Mouse (Mus musculus) liver, embryonic 14.5 days (tissue): ENCODE data around the gene Ccdc24.

Source experiments
- CTCF ChIP-seq: IDR thresholded peaks from 2 replicates; pipeline ENCODE4 v1.5.1; 2016; ENCODE audit warnings: antibody characterized with exemption, low read depth, control low read depth
- EP300 ChIP-seq: IDR thresholded peaks from 2 replicates; pipeline ENCODE4 v1.6.1; 2016; ENCODE audit warnings: antibody characterized with exemption, low read depth

DNA sequence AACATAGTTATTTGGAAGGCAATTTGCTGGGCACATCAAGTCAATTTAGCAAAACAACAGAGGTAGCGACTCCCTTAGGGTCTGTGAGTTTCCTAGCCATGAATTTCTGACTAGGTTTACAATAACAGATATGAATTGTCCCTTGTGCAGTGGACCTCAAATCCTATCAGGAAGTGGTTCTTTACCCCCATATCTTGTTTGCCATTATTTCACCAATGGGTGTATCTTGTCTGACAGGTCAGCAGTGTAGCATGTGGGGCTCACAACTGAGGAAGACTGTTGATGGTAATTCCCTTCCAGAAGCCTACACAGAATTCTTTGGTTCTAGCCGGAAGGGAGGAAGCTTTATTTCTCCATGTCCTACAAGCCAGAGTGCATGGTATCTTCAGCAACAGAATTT lies 49.0 kb upstream of the Ccdc24 start:
- no peak for TF ChIP-seq CTCF
- TF ChIP-seq EP300 = no peak
